Mouse (Mus musculus): ENCODE measurements at regions not wholly inside any gene's neighbourhood (a gene's known extent, or its start where the extent isn't known, plus 50 kb on each side); places are given as distances from the start of the nearest gene placed in this dataset.

- in situ Hi-C loops (cut with MboI, MseI): no loop called here
Observed at GRCm38 (mm10) chr4:142641069-142641468, 401.9 kb upstream of the Kazn start.

DNA sequence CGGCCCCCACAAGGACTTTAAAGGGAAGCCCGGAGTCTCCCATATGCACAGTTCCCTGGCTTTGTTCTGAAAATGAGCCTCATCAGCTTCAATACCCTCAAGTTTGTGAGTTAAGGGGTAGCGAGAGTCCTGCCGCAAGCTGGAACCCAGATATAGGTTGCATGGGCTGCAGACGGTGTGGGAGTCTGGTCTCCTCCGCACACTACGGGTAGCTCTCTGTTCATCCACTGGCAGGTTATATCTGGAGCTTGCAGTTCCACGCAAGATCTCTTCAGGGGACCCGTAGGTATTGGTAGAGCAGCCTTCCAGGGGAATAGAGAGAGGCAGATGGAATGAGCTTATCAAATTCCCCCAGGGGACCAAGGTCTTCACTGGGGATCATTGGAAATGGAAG lies 400.1 kb upstream of the Kazn start:
- in situ Hi-C loops (cut with MboI, MseI): no loop called here

DNA sequence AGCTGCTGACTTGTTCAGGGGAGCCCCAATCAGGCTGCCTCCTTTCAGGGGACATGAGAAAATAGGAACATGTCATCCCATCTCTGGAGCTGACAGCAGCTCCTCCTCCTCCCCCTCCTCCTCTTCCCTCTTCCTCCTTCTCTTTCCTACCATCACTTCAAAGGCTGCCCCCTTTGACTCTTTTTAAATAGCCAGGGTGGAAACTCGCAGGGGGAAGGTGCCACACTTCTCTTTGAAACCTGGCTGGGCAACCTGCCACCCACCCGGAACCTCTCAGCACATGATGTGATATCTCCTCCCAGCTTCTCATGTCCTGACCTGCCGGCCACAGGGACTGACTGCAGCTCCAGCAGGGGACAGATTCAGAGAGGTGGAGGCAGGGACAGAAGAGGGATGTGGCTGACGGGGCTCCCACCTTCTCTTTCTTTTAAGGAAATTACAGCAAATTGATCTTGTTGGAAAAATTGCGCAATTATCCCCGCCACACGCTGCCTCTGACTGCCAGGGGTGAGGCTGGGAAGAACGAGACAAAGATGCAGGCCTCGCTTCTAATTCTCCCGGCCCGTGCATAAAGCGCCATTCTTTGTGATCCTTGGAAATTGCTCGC lies 399.6 kb upstream of the Kazn start:
- in situ Hi-C loops (cut with MboI, MseI): no loop called here

GRCm38 (mm10) chr4:142638057-142638456 lies 398.9 kb upstream of the Kazn start:
- in situ Hi-C loops (cut with MboI, MseI): no loop called here

DNA sequence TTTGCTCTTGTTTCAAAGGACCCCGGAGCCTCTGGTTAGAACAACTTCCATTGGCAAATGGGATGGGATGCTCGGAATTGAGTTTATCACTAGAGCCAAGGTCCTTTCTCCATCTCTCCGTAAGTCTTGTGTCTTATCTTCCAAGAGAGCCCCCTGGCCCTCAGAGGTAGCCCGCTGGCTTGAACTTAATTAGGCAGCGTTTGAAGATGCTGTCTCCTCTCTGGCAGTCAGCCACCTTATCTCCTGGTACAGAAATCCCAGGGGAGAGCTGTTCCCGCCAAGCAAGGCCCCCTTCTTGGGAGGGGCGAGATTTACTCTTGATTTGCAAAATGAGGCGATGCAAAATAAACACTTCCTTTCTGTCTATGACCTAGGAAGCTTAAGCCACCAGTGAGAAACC lies 395.2 kb upstream of the Kazn start:
- in situ Hi-C loops (cut with MboI, MseI): no loop called here

DNA sequence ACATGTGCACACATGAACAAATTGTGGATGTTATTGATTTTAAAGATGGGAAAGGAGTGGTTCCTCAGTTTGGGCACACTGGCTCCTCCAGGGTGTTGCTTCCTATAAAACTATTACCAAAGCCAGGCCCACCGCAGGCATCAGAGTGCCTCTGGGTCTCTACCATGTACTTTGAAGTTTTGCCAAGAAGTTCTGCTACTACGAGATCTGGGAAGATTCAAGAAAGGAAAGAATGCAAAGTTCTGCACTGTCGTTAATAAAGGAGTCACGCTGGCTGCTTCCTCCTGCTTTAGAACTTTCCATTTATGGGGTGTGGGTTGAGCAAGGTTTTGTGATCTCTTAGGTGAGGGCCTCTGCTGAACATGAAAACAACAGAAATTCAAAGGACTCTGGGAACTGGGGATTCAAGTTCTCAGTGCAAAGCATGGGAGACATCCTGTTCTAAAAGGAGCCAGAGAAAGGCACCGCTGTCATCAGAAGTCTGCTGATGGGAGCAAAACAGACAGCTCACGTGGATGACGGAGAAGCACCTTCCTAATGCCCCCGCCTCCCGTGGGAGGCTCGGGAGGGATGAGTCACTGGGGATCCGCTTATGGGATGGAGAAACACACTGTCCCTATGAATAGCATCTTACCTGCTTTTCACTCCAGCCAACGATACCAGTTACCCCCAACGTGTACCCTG lies 394.6 kb upstream of the Kazn start:
- in situ Hi-C loops (cut with MboI, MseI): no loop called here

- in situ Hi-C loops (cut with MboI, MseI): no loop called here
Observed at GRCm38 (mm10) chr4:142626503-142627194, 387.4 kb upstream of the Kazn start.

DNA sequence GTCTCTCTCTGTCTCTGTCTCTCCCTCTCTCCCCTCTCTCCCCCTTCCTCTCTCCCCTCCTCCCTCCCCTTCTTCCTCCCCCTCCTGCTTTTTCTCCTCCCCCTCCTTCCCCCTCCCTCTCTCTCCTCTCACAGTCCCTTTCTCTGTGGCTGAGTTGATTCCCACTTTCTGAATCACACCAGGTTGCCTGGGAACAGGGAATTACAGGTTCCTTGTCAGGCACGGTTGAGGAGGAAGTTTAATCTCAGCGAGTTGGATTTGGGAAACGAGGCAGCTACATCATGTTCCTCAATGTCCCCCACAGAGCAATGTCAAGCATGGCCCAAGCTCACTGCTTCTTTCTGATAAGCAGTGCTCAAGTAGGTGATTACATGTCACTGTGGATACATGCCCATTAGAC lies 386.3 kb upstream of the Kazn start:
- in situ Hi-C loops (cut with MboI, MseI): no loop called here

DNA sequence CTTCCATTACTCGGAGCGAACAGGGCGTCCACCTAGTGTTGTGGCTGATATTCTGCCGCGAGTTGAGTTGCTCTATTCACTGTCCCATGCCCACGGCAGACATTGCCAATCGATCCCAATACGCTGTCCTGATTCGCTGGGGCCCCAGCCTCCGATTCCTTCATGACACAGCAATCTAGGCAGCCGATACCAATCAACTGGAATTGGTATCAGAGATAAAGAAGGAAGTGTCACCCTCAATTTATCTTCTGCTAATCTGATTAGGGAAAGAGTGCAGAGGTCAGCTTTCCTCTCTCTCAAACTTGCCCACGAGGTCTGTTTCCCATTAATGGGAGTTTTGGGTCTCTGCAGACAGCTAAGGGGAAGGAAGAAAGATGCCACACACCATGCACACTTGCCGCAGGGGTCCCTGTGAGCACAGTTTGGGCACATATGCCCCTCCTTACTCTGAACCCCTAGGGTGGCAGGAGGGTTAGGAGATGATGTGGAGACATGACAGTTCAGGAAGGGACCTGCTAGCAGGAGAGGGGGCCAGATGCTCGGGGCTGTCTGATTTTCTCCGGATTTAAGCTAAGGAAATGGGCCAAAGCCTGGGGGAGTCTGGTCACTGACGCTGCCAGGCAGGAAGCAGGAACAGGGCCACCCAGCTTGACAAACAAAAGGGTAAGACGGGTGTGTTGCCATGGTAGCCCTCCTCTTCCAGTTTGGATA lies 383.1 kb upstream of the Kazn start:
- in situ Hi-C loops (cut with MboI, MseI): no loop called here

- in situ Hi-C loops (cut with MboI, MseI): no loop called here
Observed at GRCm38 (mm10) chr4:142619396-142619795, 380.2 kb upstream of the Kazn start.

GRCm38 (mm10) chr4:142618770-142619169 lies 379.6 kb upstream of the Kazn start:
- in situ Hi-C loops (cut with MboI, MseI): no loop called here

DNA sequence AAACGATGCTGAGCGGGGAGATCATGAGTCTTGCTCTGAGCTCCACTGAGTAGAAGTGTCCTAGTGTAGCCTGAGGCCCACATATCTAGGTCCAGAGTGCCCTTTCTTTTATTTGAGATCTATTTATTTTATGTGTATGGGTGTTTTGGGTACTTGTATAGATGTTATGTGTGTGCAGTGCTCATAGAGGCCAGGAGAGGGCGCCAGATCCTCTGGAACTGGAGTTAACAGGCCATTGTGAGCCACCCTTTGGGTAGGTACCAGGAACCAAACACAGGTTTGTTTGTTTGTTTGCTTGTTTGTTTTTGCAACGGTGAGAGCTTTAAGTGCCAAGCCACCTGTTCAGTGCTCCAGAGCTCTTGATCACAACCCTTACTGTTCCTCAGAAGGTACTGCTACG lies 378.5 kb upstream of the Kazn start:
- in situ Hi-C loops (cut with MboI, MseI): no loop called here

- in situ Hi-C loops (cut with MboI, MseI): no loop called here
Observed at GRCm38 (mm10) chr4:142616901-142617300, 377.7 kb upstream of the Kazn start.

- in situ Hi-C loops (cut with MboI, MseI): no loop called here
Observed at GRCm38 (mm10) chr4:142605098-142605497, 365.9 kb upstream of the Kazn start.

- in situ Hi-C loops (cut with MboI, MseI): loop anchor here in 1 of 2 experiments (25.0 kb wide), 1 partner anchor 935 kb away; the partner anchor contains the start of gene Plekhm2
Observed at GRCm38 (mm10) chr4:142597214-142597613, 358.0 kb upstream of the Kazn start.

DNA sequence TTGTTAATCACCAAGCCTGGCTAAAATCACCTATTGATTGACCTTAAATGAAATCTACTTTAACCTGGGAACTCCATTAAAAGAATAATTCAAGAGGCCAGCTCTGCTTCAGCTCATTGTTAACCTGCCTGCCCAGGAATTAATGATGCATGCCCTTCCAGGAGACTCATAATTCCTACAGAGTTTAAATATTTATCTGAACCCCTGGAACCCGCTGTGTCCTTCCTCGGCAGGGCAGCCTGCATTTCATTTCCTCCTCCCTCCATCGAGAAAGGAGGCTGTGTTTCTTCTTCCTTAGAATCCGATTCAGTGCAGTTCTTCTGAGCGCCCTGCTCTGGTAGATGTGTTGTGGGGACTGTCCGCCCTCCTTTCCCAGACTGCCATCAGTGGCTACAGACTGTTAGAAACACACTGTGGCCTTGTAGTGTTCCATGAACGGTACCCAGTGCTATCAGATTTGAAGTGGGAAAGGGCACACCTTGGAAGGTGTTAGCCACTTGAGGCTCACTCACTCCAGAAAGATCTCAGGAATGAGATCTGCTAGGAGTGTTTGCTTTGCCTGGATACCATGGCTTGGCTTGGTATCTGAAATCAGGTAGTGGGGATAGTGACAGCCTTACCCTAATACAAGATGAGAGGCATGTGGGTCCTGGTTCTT lies 350.0 kb upstream of the Kazn start:
- in situ Hi-C loops (cut with MboI, MseI): loop anchor here in 1 of 2 experiments (25.0 kb wide), 1 partner anchor 927 kb away; the partner anchor contains the start of gene Plekhm2

GRCm38 (mm10) chr4:142588418-142589083 lies 349.4 kb upstream of the Kazn start:
- in situ Hi-C loops (cut with MboI, MseI): loop anchor here in 1 of 2 experiments (25.0 kb wide), 1 partner anchor 926 kb away; the partner anchor contains the start of gene Plekhm2

GRCm38 (mm10) chr4:142587345-142588035 lies 348.3 kb upstream of the Kazn start:
- in situ Hi-C loops (cut with MboI, MseI): loop anchor here in 1 of 2 experiments (25.0 kb wide), 1 partner anchor 925 kb away; the partner anchor contains the start of gene Plekhm2

DNA sequence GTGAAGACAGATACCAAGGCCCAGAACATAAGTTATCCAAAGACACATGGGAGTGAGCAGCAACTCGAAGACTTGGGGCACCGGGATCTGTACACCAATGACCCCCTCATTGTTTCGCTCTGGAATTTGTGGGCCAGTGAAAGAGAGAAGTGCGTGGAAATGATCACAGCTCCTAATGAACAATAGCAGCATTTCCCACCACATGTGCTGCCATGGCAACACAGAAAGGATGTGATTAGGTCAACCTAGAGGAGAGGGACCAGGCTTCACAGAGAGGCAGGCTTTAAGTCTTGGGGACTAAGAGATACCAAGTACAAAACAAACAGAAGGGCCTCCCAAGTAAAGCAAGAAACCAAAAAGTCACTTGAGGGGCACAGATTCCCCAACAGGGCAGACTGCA lies 339.3 kb upstream of the Kazn start:
- in situ Hi-C loops (cut with MboI, MseI): loop anchor here in 1 of 2 experiments (25.0 kb wide), 1 partner anchor 916 kb away; the partner anchor contains the start of gene Plekhm2

DNA sequence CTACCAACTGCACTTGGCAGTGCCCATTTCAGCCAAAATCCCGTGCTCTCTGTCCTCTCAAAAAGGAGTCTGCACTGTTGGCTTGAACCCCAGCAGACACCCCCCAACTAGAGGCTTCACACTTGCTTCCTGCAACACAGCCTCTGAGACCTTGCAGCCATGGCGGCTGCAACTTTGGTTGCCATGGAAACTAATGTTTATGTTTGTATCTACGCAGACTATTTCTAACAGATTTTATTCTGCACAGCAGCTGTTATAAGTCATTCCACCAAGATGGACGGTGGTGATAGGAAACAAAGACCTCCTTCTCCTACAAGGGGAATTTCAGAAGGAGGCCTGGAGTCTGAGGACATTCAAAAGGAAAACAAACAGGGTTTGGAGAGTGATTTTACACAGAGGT lies 338.3 kb upstream of the Kazn start:
- in situ Hi-C loops (cut with MboI, MseI): loop anchor here in 1 of 2 experiments (25.0 kb wide), 1 partner anchor 915 kb away; the partner anchor contains the start of gene Plekhm2

All from T-helper 17 cell (primary cell).